Mouse (Mus musculus): ENCODE results near the gene Mest. TPM values are rescaled to one million over a fixed set of nuclear protein-coding genes. Genes with fewer than 3 reads are reported as not detected.

Gene Mest
- polyA plus RNA-seq, 1 experiment from 2014 or later, result 1,902 TPM

DNA sequence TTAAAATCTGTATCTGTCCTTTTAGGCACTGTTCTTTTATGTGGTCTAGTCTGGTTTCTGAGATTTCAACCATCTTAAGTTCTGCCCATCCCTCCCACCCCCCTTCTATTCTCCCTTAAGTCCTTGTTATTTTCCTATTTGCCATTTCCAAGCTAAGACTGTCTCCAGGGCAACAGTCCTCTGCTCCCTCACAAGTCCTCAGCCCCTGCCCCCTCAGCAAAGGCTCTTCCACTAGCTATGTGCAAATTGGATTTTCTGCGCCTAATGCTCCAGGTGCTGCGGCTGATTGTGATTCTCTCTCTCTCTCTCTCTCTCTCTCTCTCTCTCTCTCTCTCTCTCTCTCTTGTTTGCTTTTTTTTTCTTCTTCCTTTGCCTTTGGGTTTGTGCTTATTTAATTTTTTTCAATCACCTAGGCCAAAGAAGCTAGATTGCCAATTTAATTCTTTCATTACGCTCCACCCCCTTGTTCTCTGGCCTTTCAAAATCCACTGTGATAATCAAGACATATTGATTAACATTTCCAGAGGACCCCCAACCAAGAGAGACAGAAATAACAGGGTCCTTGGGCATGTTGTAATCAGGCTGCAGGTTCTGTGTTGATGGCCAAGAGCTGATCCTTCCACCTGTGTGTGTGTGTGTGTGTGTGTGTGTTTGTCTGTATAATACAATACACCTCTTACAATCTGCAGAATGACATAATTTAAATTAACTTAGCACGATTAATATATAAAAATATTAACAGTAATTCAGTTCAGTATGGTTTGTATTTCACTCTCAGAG is 772 bp upstream of the Mest start:
- Histone ChIP-seq H3K27ac (replicated peaks; ENCODE audit: low read depth, low read length) (no peak overlapping the region), H3K4me3 (ENCODE audit: low read depth, low read length) (no peak overlapping the region), H3K27me3 (ENCODE audit: control insufficient read depth, insufficient read depth, low read length) (no peaks in the 10 kb centered on the region), H3K4me2 (ENCODE audit: low read depth, low read length) (no peak overlapping the region), H3K9ac (replicated peaks; ENCODE audit: low read length) (no peak overlapping the region), H3K9me3 (replicated peaks; ENCODE audit: control insufficient read depth, low read length) (no peaks in the 10 kb centered on the region), H3K4me1 (ENCODE audit: control insufficient read depth, insufficient read depth, low read length) (peaks cover 6% of the 10 kb centered on the region), H3K36me3 (replicated peaks; ENCODE audit: control insufficient read depth, insufficient read depth, low read depth, low read length) (no peaks in the 10 kb centered on the region)
- WGBS, result 64% methylated on average over 4 of the region's 4 CpGs
- ATAC-seq (replicated peaks; ENCODE audit: insufficient number of reproducible peaks, low FRiP score, low TSS enrichment, low read depth), result no peak
- DNase-seq (ENCODE audit: low spot score), result peak; percentile 44

DNA sequence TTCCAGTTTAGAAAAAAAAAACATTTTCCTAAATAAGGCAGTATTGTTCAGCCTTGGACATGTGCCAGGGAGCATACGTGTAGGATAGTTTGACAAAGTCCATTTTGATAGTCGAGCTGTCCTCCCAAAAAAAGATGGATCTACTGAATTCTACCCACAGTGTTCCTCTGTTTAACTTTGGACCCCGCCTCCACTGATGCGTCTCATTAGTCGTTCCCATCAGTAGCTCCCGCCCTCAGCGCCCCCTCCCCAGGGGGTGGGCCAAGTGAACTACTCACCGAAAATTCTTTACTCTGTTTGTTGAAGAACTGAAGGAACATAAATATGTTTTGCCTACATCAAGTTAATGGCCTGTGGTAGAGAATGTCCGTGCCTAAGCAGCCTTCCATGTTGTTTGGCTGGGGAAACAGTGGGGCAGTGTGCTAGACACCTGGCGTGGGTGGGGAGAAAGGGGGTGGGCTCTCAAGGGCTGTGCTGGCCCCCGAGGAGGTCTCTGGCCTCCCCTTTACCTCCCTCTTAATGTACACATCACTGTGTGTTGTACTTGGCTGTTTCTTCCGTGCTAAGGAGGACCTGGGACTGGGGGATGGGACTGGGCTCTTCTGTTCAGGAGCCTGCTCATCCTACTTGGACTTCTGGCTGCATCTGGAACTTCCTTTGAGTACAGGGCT is 7.1 kb downstream of the Mest start:
- DNase-seq (ENCODE audit: low spot score) (no peak), ATAC-seq (replicated peaks; ENCODE audit: insufficient number of reproducible peaks, low FRiP score, low TSS enrichment, low read depth) (no peak)
- Histone ChIP-seq H3K27me3 (ENCODE audit: control insufficient read depth, insufficient read depth, low read length) (no peaks in the 10 kb centered on the region), H3K36me3 (replicated peaks; ENCODE audit: control insufficient read depth, insufficient read depth, low read depth, low read length) (no peaks in the 10 kb centered on the region), H3K4me2 (ENCODE audit: low read depth, low read length) (no peak overlapping the region), H3K27ac (replicated peaks; ENCODE audit: low read depth, low read length) (no peak overlapping the region), H3K9ac (replicated peaks; ENCODE audit: low read length) (no peak overlapping the region), H3K4me1 (ENCODE audit: control insufficient read depth, insufficient read depth, low read length) (no peaks in the 10 kb centered on the region), H3K9me3 (replicated peaks; ENCODE audit: control insufficient read depth, low read length) (no peaks in the 10 kb centered on the region), H3K4me3 (ENCODE audit: low read depth, low read length) (no peak overlapping the region)
- WGBS, result 56% methylated on average over 12 of the region's 12 CpGs

DNA sequence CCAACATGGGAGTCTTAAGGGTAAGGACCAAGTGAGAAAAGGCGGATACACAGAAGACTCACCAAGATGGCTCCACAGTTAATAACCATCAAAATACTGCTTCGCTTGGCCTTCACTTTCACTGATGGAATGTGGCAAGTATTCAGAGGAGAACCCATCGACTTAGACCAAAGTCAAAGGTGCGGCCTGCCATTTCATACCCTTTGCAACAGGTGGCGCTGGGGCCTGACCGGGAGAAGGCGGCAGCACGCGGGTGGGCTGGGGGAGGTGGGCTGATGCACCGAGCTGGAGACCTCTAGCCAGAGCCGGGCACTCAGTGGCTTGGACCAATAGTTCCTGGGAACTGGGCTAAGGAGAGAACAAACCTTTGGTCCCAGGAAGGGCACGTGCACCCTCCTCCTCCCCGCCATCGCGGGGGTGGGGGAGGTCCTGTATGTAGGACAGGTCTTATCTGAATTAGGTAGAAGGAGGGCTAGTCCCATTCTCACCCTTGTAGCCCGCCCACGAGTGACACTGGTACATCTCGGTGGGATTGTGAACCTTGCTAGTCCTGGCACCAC is 9.3 kb downstream of the Mest start:
- Histone ChIP-seq H3K27ac (replicated peaks; ENCODE audit: low read depth, low read length) (no peak overlapping the region), H3K36me3 (replicated peaks; ENCODE audit: control insufficient read depth, insufficient read depth, low read depth, low read length) (no peaks in the 10 kb centered on the region), H3K4me2 (ENCODE audit: low read depth, low read length) (no peak overlapping the region), H3K27me3 (ENCODE audit: control insufficient read depth, insufficient read depth, low read length) (no peaks in the 10 kb centered on the region), H3K4me3 (ENCODE audit: low read depth, low read length) (no peak overlapping the region), H3K9ac (replicated peaks; ENCODE audit: low read length) (no peak overlapping the region), H3K9me3 (replicated peaks; ENCODE audit: control insufficient read depth, low read length) (peaks cover under 1% of the 10 kb centered on the region; the same call in 1 of the 2 replicates), H3K4me1 (ENCODE audit: control insufficient read depth, insufficient read depth, low read length) (no peaks in the 10 kb centered on the region)
- WGBS, result 41% methylated on average over 18 of the region's 18 CpGs
- no peak for ATAC-seq (replicated peaks; ENCODE audit: insufficient number of reproducible peaks, low FRiP score, low TSS enrichment, low read depth)
- DNase-seq (ENCODE audit: low spot score), result no peak

DNA sequence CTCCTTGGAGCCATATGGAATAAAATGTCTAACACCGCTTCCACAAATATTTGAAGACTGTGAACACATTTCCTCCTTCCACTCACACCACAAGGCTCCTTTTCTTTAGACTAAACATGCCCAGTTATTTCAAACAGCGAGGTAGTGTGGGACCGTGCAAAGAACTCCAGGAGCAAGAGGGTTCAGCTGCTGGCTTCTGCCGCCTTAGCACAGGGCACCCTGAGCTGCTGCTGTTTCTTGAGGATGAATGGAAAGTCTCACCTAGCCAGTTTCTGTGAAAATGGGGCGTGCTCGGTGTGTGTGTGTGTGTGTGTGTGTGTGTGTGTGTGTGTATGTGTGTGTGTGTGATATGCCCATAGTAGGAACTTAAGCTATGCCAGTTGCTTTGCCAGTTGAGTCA is 11.1 kb downstream of the Mest start:
- Histone ChIP-seq H3K4me3 (ENCODE audit: low read depth, low read length) (no peak overlapping the region), H3K4me1 (ENCODE audit: control insufficient read depth, insufficient read depth, low read length) (no peaks in the 10 kb centered on the region), H3K27me3 (ENCODE audit: control insufficient read depth, insufficient read depth, low read length) (no peaks in the 10 kb centered on the region), H3K27ac (replicated peaks; ENCODE audit: low read depth, low read length) (0 out of 2 replicates have a peak overlapping the region, but pooled peaks have one; percentile 43), H3K9ac (replicated peaks; ENCODE audit: low read length) (no peak overlapping the region; the same call in 1 of the 2 replicates), H3K4me2 (ENCODE audit: low read depth, low read length) (no peak overlapping the region), H3K9me3 (replicated peaks; ENCODE audit: control insufficient read depth, low read length) (peaks cover 8% of the 10 kb centered on the region), H3K36me3 (replicated peaks; ENCODE audit: control insufficient read depth, insufficient read depth, low read depth, low read length) (no peaks in the 10 kb centered on the region)
- ATAC-seq (replicated peaks; ENCODE audit: insufficient number of reproducible peaks, low FRiP score, low TSS enrichment, low read depth) (no peak), DNase-seq (ENCODE audit: low spot score) (no peak)
- 56% methylated on average over 6 of the region's 6 CpGs for WGBS

DNA sequence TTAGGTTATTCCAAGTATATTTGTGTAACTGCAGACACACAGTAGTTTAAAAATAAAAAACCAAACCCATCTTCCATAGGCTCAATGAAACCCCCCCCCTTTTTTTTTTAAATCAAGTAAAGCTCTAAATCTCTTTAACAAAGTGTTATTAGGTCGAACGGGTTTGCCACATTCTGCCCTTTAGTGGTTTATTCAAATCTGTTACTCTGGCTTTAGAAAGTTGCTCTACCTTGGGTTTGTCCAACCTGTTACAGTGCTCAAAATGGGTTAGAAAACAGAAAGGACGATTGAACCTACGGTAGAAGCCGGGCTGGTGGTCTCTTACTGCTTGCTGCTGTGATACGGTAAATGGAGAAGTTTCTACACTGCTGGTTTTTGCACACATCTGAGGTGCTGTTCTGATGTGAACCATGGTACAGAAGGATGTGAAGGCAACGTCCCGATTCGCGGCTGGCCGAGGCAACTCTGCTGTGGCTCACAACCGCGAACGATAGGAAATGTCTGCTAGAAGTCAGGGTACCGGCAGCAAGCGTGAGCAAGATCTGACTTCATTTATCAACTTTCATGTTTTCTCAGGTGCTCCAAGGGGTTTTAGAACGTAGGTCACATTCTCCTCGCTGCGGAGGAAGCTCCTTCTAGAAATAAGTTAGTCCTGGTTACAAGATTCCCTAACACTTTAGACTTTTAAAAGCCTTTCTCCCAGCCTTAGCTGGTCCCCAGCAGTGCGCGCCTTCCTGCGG is 11.8 kb downstream of the Mest start:
- no peak overlapping the region for H3K4me3 ChIP-seq (ENCODE audit: low read depth, low read length)
- H3K4me1 ChIP-seq (ENCODE audit: control insufficient read depth, insufficient read depth, low read length), result no peaks in the 10 kb centered on the region
- peaks cover 8% of the 10 kb centered on the region for H3K9me3 ChIP-seq (replicated peaks; ENCODE audit: control insufficient read depth, low read length)
- peak overlapping the region; percentile 22 for H3K9ac ChIP-seq (replicated peaks; ENCODE audit: low read length)
- DNase-seq (ENCODE audit: low spot score) (no peak), ATAC-seq (replicated peaks; ENCODE audit: insufficient number of reproducible peaks, low FRiP score, low TSS enrichment, low read depth) (no peak)
- 48% methylated on average over 22 of the region's 22 CpGs for WGBS
- H3K4me2 ChIP-seq (ENCODE audit: low read depth, low read length), result peak overlapping the region; percentile 10; the same call in 1 of the 2 replicates
- H3K27ac ChIP-seq (replicated peaks; ENCODE audit: low read depth, low read length), result peak overlapping the region; percentile 70
- no peaks in the 10 kb centered on the region for H3K27me3 ChIP-seq (ENCODE audit: control insufficient read depth, insufficient read depth, low read length)
- H3K36me3 ChIP-seq (replicated peaks; ENCODE audit: control insufficient read depth, insufficient read depth, low read depth, low read length), result no peaks in the 10 kb centered on the region

DNA sequence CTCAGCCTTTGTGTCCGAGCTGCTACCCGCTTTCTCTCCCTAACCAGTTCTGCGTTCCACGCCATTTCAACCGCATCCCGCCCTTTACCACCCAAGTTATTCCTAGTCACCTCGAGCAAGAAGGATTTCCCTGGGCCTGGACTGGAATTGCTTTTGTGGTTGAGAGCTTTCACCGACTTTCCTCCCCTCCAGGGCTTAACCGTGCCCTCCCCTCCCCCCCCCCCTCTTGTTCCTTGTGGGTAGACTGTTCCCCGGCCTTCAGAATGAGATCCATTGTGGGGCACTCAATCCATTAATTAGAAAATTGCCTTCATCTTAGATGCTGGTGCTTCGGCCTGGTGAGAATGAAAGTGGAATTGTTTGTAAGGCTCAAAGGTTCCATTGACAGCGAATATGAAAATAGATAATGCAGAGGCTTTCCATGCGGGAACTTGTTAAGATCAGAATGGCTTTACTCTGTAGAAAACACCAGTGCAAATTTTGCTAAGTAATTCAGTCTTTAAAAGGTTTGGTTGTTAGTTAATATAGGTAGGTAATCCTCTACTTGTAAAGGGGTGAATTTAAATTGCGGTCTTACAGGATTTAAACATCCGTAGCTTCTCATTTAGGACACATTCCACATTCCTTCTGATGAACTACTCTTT is 12.5 kb downstream of the Mest start:
- Histone ChIP-seq H3K9ac (replicated peaks; ENCODE audit: low read length) (peak overlapping the region; percentile 22), H3K36me3 (replicated peaks; ENCODE audit: control insufficient read depth, insufficient read depth, low read depth, low read length) (no peaks in the 10 kb centered on the region; the same call in 1 of the 2 replicates), H3K4me2 (ENCODE audit: low read depth, low read length) (peak overlapping the region; percentile 10; the same call in 1 of the 2 replicates), H3K27me3 (ENCODE audit: control insufficient read depth, insufficient read depth, low read length) (no peaks in the 10 kb centered on the region), H3K27ac (replicated peaks; ENCODE audit: low read depth, low read length) (peak overlapping the region; percentile 70), H3K9me3 (replicated peaks; ENCODE audit: control insufficient read depth, low read length) (peaks cover 8% of the 10 kb centered on the region), H3K4me3 (ENCODE audit: low read depth, low read length) (no peak overlapping the region), H3K4me1 (ENCODE audit: control insufficient read depth, insufficient read depth, low read length) (no peaks in the 10 kb centered on the region)
- peak; percentile 55 for DNase-seq (ENCODE audit: low spot score)
- 41% methylated on average over 15 of the region's 15 CpGs for WGBS
- ATAC-seq (replicated peaks; ENCODE audit: insufficient number of reproducible peaks, low FRiP score, low TSS enrichment, low read depth), result no peak

DNA sequence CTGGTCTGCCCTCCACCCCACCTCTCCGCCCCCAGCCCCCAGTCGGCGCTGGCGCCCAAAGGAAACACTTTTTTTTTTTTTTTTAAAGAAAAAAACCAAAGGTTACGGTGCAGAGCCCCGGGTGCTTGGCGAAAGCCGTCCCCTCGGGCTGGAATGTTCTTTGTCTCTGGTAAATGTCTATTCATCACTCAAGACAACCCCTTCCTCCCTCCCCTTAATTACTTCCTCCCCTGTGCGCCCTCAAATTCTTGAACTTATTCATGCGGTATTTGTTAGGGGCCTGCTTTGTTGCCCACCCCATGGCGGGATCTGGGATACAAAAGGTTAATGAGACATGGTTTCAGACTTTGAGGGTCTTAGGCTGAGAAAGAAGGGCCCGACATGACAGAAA is 13.0 kb downstream of the Mest start:
- no peaks in the 10 kb centered on the region for H3K27me3 ChIP-seq (ENCODE audit: control insufficient read depth, insufficient read depth, low read length)
- no peaks in the 10 kb centered on the region; the same call in 1 of the 2 replicates for H3K36me3 ChIP-seq (replicated peaks; ENCODE audit: control insufficient read depth, insufficient read depth, low read depth, low read length)
- no peak overlapping the region for H3K4me2 ChIP-seq (ENCODE audit: low read depth, low read length)
- 55% methylated on average over 13 of the region's 13 CpGs for WGBS
- ATAC-seq (replicated peaks; ENCODE audit: insufficient number of reproducible peaks, low FRiP score, low TSS enrichment, low read depth), result peak; percentile 36
- peak overlapping the region; percentile 70 for H3K27ac ChIP-seq (replicated peaks; ENCODE audit: low read depth, low read length)
- H3K9me3 ChIP-seq (replicated peaks; ENCODE audit: control insufficient read depth, low read length), result peaks cover 8% of the 10 kb centered on the region
- no peak overlapping the region; the same call in 1 of the 2 replicates for H3K9ac ChIP-seq (replicated peaks; ENCODE audit: low read length)
- no peaks in the 10 kb centered on the region for H3K4me1 ChIP-seq (ENCODE audit: control insufficient read depth, insufficient read depth, low read length)
- DNase-seq (ENCODE audit: low spot score), result peak; percentile 78
- no peak overlapping the region for H3K4me3 ChIP-seq (ENCODE audit: low read depth, low read length)
